Mouse (Mus musculus) stomach, postnatal 0 days (tissue): ENCODE data around the gene Leo1. TPM values are rescaled to one million over a fixed set of nuclear protein-coding genes. Genes with fewer than 3 reads are reported as not detected.

Source experiments
- ATAC-seq: fragments of 200-750 bp; cut with Nextera tagmentation; 2 replicates; pipeline ENCODE4 v1.8.0; 2017; ENCODE audit not compliant: low FRiP score, low TSS enrichment
- DNase-seq: peaks from one replicate; pipeline ENCODE4 v3.0.0-alpha.2; 2016; ENCODE audit warnings: low spot score
- H3K27ac ChIP-seq: fragments of 300-500 bp; sonication (generic); replicated peaks from 2 replicates; pipeline ENCODE4 v1.5.1; 2014; ENCODE audit warnings: mild to moderate bottlenecking, control low read depth
- H3K27me3 ChIP-seq: fragments of 300-500 bp; sonication (generic); 2 replicates; pipeline ENCODE4 v1.6.1; 2014; ENCODE audit warnings: low read length; ENCODE audit not compliant: control insufficient read depth, insufficient read depth
- H3K36me3 ChIP-seq: fragments of 300-500 bp; sonication (generic); 2 replicates; pipeline ENCODE4 v1.6.1; 2014; ENCODE audit warnings: low read length, mixed read lengths; ENCODE audit not compliant: control insufficient read depth, insufficient read depth
- H3K4me1 ChIP-seq: fragments of 300-500 bp; sonication (generic); replicated peaks from 2 replicates; pipeline ENCODE4 v1.6.1; 2014; ENCODE audit warnings: antibody characterized with exemption; ENCODE audit not compliant: control insufficient read depth, insufficient read depth
- H3K4me2 ChIP-seq: fragments of 300-500 bp; sonication (generic); replicated peaks from 2 replicates; pipeline ENCODE4 v1.6.1; 2014; ENCODE audit warnings: low read depth, mild to moderate bottlenecking, control low read depth, moderate library complexity
- H3K4me3 ChIP-seq: fragments of 300-500 bp; sonication (generic); 2 replicates; pipeline ENCODE4 v1.5.1; 2014; ENCODE audit warnings: low read depth, low read length, control low read depth
- H3K9ac ChIP-seq: fragments of 300-500 bp; sonication (generic); 2 replicates; pipeline ENCODE4 v1.6.1; 2014; ENCODE audit warnings: mild to moderate bottlenecking, low read length, control low read depth, mixed read lengths
- H3K9me3 ChIP-seq: fragments of 300-500 bp; sonication (generic); 2 replicates; pipeline ENCODE4 v1.6.1; 2016; ENCODE audit warnings: low read length; ENCODE audit not compliant: control insufficient read depth
- CTCF ChIP-seq: IDR thresholded peaks from 2 replicates; pipeline ENCODE4 v1.5.1; 2016; ENCODE audit warnings: antibody characterized with exemption, low read depth, mild to moderate bottlenecking, moderate library complexity
- EP300 ChIP-seq: optimal IDR thresholded peaks from 2 replicates; pipeline ENCODE3; 2016; ENCODE audit warnings: antibody characterized with exemption
- WGBS: fragments of 180-500 bp; shearing (Covaris S2); extraction: QIAGEN DNeasy Blood & Tissue Kit; methylation state at CpG from one replicate; pipeline ENCODE4 v1.1.7; 2014; 5-methylcytosine and 5-hydroxymethylcytosine counted together
- polyA plus RNA-seq: library from polyadenylated mRNA; unstranded; fragments of >200 nt; fragmentation: Nextera tagmentation; extraction: Ambion mirVana; gene quantifications from 2 replicates; pipeline ENCODE4 v1.2.1, GENCODE M21; 2015

Gene Leo1
- polyA plus RNA-seq, 1 experiment from 2014 or later, result 17.8 TPM

- Histone ChIP-seq H3K27me3 (no peaks in the 10 kb centered on the region), H3K36me3 (peaks cover 21% of the 10 kb centered on the region), H3K4me1 (no peaks in the 10 kb centered on the region), H3K27ac (no peak overlapping the region), H3K9ac (no peak overlapping the region), H3K4me3 (no peak overlapping the region), H3K4me2 (no peak overlapping the region), H3K9me3 (no peaks in the 10 kb centered on the region)
- no peak for DNase-seq
- 71% methylated on average over 9 of the region's 9 CpGs for WGBS
- no peak for TF ChIP-seq EP300
- ATAC-seq, result no peak
Measured at GRCm38 (mm10) chr9:75465856-75466255, 24.5 kb downstream of the Leo1 start.

GRCm38 (mm10) chr9:75466641-75467040 is 25.3 kb downstream of the Leo1 start:
- TF ChIP-seq CTCF (peak; percentile 63), EP300 (no peak)
- Histone ChIP-seq H3K27me3 (no peaks in the 10 kb centered on the region), H3K27ac (no peak overlapping the region), H3K4me2 (no peak overlapping the region), H3K4me3 (no peak overlapping the region), H3K4me1 (no peaks in the 10 kb centered on the region), H3K9ac (no peak overlapping the region), H3K36me3 (peaks cover 14% of the 10 kb centered on the region), H3K9me3 (no peaks in the 10 kb centered on the region)
- DNase-seq (no peak), ATAC-seq (no peak)
- 89% methylated on average over 4 of the region's 4 CpGs for WGBS

GRCm38 (mm10) chr9:75467581-75467980 is 26.3 kb downstream of the Leo1 start:
- H3K4me2 ChIP-seq, result no peak overlapping the region
- TF ChIP-seq EP300 (no peak), CTCF (no peak; the same call in 1 of the 2 replicates)
- H3K9ac ChIP-seq, result no peak overlapping the region
- no peaks in the 10 kb centered on the region for H3K27me3 ChIP-seq
- no peak for DNase-seq
- WGBS, result 90% methylated on average over 3 of the region's 3 CpGs
- no peaks in the 10 kb centered on the region for H3K9me3 ChIP-seq
- no peak overlapping the region for H3K27ac ChIP-seq
- ATAC-seq, result no peak
- peaks cover 11% of the 10 kb centered on the region for H3K36me3 ChIP-seq
- no peaks in the 10 kb centered on the region for H3K4me1 ChIP-seq
- H3K4me3 ChIP-seq, result no peak overlapping the region

GRCm38 (mm10) chr9:75468297-75468696 is 27.0 kb downstream of the Leo1 start:
- Histone ChIP-seq H3K9ac (no peak overlapping the region), H3K27me3 (no peaks in the 10 kb centered on the region), H3K4me2 (no peak overlapping the region), H3K4me1 (no peaks in the 10 kb centered on the region), H3K36me3 (peaks cover 6% of the 10 kb centered on the region), H3K4me3 (no peak overlapping the region), H3K27ac (no peak overlapping the region), H3K9me3 (no peaks in the 10 kb centered on the region)
- no peak for DNase-seq
- TF ChIP-seq CTCF, result peak; percentile 43
- TF ChIP-seq EP300, result no peak
- ATAC-seq, result peak; percentile 29; the same call in 1 of the 2 replicates
- WGBS, result 83% methylated on average over 14 of the region's 14 CpGs

GRCm38 (mm10) chr9:75477212-75477611 is 35.9 kb downstream of the Leo1 start:
- Histone ChIP-seq H3K27ac (no peak overlapping the region), H3K9me3 (no peaks in the 10 kb centered on the region), H3K9ac (no peak overlapping the region), H3K4me3 (no peak overlapping the region), H3K4me1 (no peaks in the 10 kb centered on the region), H3K4me2 (no peak overlapping the region), H3K36me3 (peaks cover 2% of the 10 kb centered on the region; the same call in 1 of the 2 replicates), H3K27me3 (no peaks in the 10 kb centered on the region)
- TF ChIP-seq EP300 (no peak), CTCF (no peak)
- DNase-seq (no peak), ATAC-seq (no peak)
- WGBS, result 68% methylated on average over 3 of the region's 3 CpGs

- TF ChIP-seq CTCF (no peak), EP300 (no peak)
- Histone ChIP-seq H3K4me2 (no peak overlapping the region), H3K9ac (no peak overlapping the region), H3K27ac (no peak overlapping the region), H3K4me3 (no peak overlapping the region), H3K9me3 (no peaks in the 10 kb centered on the region), H3K36me3 (peaks cover 2% of the 10 kb centered on the region; the same call in 1 of the 2 replicates), H3K27me3 (no peaks in the 10 kb centered on the region), H3K4me1 (no peaks in the 10 kb centered on the region)
- WGBS, result 56% methylated on average over 8 of the region's 8 CpGs
- DNase-seq (no peak), ATAC-seq (no peak)
Measured at GRCm38 (mm10) chr9:75479106-75479725, 37.9 kb downstream of the Leo1 start.
